Mouse (Mus musculus): ENCODE results near the gene Lrrc63. TPM values are rescaled to one million over a fixed set of nuclear protein-coding genes. Genes with fewer than 3 reads are reported as not detected.

Lrrc63 gene
- 0.04 TPM in 1 of 2 replicates, not detected in the other for polyA plus RNA-seq (2012; rRNA removed)
- not detected in 2 replicates for polyA plus RNA-seq (2014; fragmentation: Nextera tagmentation; extraction: Ambion mirVana)

DNA sequence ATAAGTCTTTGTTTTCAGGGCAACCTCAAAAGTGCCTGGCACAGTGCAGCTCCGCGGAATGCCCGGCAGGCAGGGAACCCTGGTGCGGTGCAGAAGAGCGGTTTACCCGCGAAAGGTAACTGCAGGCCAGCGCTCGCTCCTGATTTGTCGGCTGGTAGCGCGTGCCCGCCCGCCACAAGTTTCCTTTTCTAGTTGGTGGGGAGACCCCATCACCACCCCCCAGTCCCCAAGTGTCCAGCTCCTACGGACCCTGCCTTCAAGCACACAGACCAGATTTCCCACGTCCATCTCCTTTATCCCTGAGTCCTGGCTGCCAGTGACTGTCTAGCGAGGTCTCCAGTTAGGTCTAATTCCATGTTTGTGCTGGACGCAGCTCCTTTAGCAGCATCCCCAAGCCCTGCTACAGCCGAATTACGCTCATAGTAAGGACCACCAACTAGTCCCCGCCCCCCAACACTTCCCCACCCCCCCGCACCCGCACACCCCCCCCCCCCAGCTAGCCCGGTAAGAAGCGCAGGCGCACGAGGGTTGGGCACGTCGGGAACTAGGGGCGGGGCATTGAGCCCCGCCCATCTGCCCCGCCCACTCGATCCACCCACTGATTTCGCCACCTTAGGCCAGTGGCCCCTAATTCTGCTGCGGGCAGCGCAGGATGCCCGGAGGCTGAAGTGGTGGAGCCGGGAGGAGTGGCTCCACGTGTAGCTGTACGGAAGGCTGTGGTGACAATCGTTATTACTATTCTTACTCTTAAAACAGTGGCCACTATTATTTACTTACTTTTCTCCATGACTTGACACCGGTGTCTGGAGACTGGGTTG, at the start of gene Lrrc63, which contains the start of gene Lcp1:
Lrrc63 (minus strand) TSS at position 381 of the 818 bp plus-strand sequence.
Lcp1 (plus strand) TSS at position 601 of the 818 bp plus-strand sequence.
- no peaks in the 10 kb centered on the region for H3K4me1 ChIP-seq (ENCODE audit: control insufficient read depth, insufficient read depth, low read length)
- DNase-seq (ENCODE audit: low spot score) (peak; percentile 87), ATAC-seq (ENCODE audit: low FRiP score, low read depth) (peak; percentile 94)
- WGBS: under 1% methylated on average over 38 of the region's 42 CpGs
- H3K9me3 ChIP-seq (ENCODE audit: control insufficient read depth, low read length): no peaks in the 10 kb centered on the region
- H3K4me2 ChIP-seq (replicated peaks; ENCODE audit: low read depth, low read length, severe bottlenecking): peak within 1 kb of the TSS; percentile 90
- no peaks in the 10 kb centered on the region for H3K27me3 ChIP-seq (ENCODE audit: control insufficient read depth, insufficient read depth, low read length)
- peak within 1 kb of the TSS; percentile 58 for H3K4me3 ChIP-seq (replicated peaks; ENCODE audit: low read length)
- no peaks in the 10 kb centered on the region for H3K36me3 ChIP-seq (ENCODE audit: control insufficient read depth, insufficient read depth, low read length)
- H3K27ac ChIP-seq (replicated peaks; ENCODE audit: low read depth, low read length): peak within 1 kb of the TSS; percentile 38; the same call in 1 of the 2 replicates
- TF ChIP-seq POLR2A (IDR thresholded peaks at IDR 0.05; ENCODE audit: borderline replicate concordance, extremely low read depth, insufficient read depth, insufficient read length): no peak
- peak within 1 kb of the TSS; percentile 66 for H3K9ac ChIP-seq (ENCODE audit: low read depth, low read length, severe bottlenecking)

GRCm38 (mm10) chr14:75179255-75179963, 48.7 kb upstream of the Lrrc63 start:
- 84% methylated on average over 20 of the region's 20 CpGs for WGBS
- no peak overlapping the region for H3K27ac ChIP-seq (replicated peaks; ENCODE audit: low read depth, low read length)
- no peak for TF ChIP-seq POLR2A (IDR thresholded peaks at IDR 0.05; ENCODE audit: borderline replicate concordance, extremely low read depth, insufficient read depth, insufficient read length)
- no peaks in the 10 kb centered on the region for H3K27me3 ChIP-seq (ENCODE audit: control insufficient read depth, insufficient read depth, low read length)
- no peaks in the 10 kb centered on the region for H3K36me3 ChIP-seq (ENCODE audit: control insufficient read depth, insufficient read depth, low read length)
- no peak overlapping the region for H3K4me2 ChIP-seq (replicated peaks; ENCODE audit: low read depth, low read length, severe bottlenecking)
- no peak overlapping the region for H3K9ac ChIP-seq (ENCODE audit: low read depth, low read length, severe bottlenecking)
- no peak overlapping the region for H3K4me3 ChIP-seq (replicated peaks; ENCODE audit: low read length)
- no peaks in the 10 kb centered on the region for H3K9me3 ChIP-seq (ENCODE audit: control insufficient read depth, low read length)
- no peak for DNase-seq (ENCODE audit: low spot score)
- H3K4me1 ChIP-seq (ENCODE audit: control insufficient read depth, insufficient read depth, low read length): no peaks in the 10 kb centered on the region
- no peak for ATAC-seq (ENCODE audit: low FRiP score, low read depth)

- H3K9ac ChIP-seq (ENCODE audit: low read depth, low read length, severe bottlenecking): no peak overlapping the region
- WGBS: 79% methylated on average over 10 of the region's 10 CpGs
- H3K4me3 ChIP-seq (replicated peaks; ENCODE audit: low read length): no peak overlapping the region
- H3K27ac ChIP-seq (replicated peaks; ENCODE audit: low read depth, low read length): no peak overlapping the region
- H3K27me3 ChIP-seq (ENCODE audit: control insufficient read depth, insufficient read depth, low read length): no peaks in the 10 kb centered on the region
- no peaks in the 10 kb centered on the region for H3K4me1 ChIP-seq (ENCODE audit: control insufficient read depth, insufficient read depth, low read length)
- H3K36me3 ChIP-seq (ENCODE audit: control insufficient read depth, insufficient read depth, low read length): no peaks in the 10 kb centered on the region
- no peak for ATAC-seq (ENCODE audit: low FRiP score, low read depth)
- no peak for TF ChIP-seq POLR2A (IDR thresholded peaks at IDR 0.05; ENCODE audit: borderline replicate concordance, extremely low read depth, insufficient read depth, insufficient read length)
- H3K9me3 ChIP-seq (ENCODE audit: control insufficient read depth, low read length): no peaks in the 10 kb centered on the region
- H3K4me2 ChIP-seq (replicated peaks; ENCODE audit: low read depth, low read length, severe bottlenecking): no peak overlapping the region
- no peak for DNase-seq (ENCODE audit: low spot score)
These were observed 48.1 kb upstream of the Lrrc63 start for GRCm38 (mm10) chr14:75178801-75179211.

- ATAC-seq (ENCODE audit: low FRiP score, low read depth) (no peak), DNase-seq (ENCODE audit: low spot score) (no peak)
- no peak for TF ChIP-seq POLR2A (IDR thresholded peaks at IDR 0.05; ENCODE audit: borderline replicate concordance, extremely low read depth, insufficient read depth, insufficient read length)
- Histone ChIP-seq H3K4me2 (replicated peaks; ENCODE audit: low read depth, low read length, severe bottlenecking) (no peak overlapping the region), H3K4me3 (replicated peaks; ENCODE audit: low read length) (no peak overlapping the region), H3K9me3 (ENCODE audit: control insufficient read depth, low read length) (no peaks in the 10 kb centered on the region), H3K27me3 (ENCODE audit: control insufficient read depth, insufficient read depth, low read length) (no peaks in the 10 kb centered on the region), H3K9ac (ENCODE audit: low read depth, low read length, severe bottlenecking) (no peak overlapping the region), H3K27ac (replicated peaks; ENCODE audit: low read depth, low read length) (no peak overlapping the region), H3K36me3 (ENCODE audit: control insufficient read depth, insufficient read depth, low read length) (no peaks in the 10 kb centered on the region), H3K4me1 (ENCODE audit: control insufficient read depth, insufficient read depth, low read length) (no peaks in the 10 kb centered on the region)
- WGBS: 80% methylated on average over 14 of the region's 14 CpGs
These were observed 47.7 kb upstream of the Lrrc63 start for GRCm38 (mm10) chr14:75178384-75178793.

- no peak for TF ChIP-seq POLR2A (IDR thresholded peaks at IDR 0.05; ENCODE audit: borderline replicate concordance, extremely low read depth, insufficient read depth, insufficient read length)
- no peak overlapping the region for H3K9ac ChIP-seq (ENCODE audit: low read depth, low read length, severe bottlenecking)
- H3K36me3 ChIP-seq (ENCODE audit: control insufficient read depth, insufficient read depth, low read length): no peaks in the 10 kb centered on the region
- no peak overlapping the region for H3K4me3 ChIP-seq (replicated peaks; ENCODE audit: low read length)
- H3K9me3 ChIP-seq (ENCODE audit: control insufficient read depth, low read length): no peaks in the 10 kb centered on the region
- ATAC-seq (ENCODE audit: low FRiP score, low read depth): no peak
- no peak overlapping the region for H3K27ac ChIP-seq (replicated peaks; ENCODE audit: low read depth, low read length)
- WGBS: 79% methylated on average over 3 of the region's 3 CpGs
- DNase-seq (ENCODE audit: low spot score): no peak
- no peak overlapping the region for H3K4me2 ChIP-seq (replicated peaks; ENCODE audit: low read depth, low read length, severe bottlenecking)
- H3K4me1 ChIP-seq (ENCODE audit: control insufficient read depth, insufficient read depth, low read length): no peaks in the 10 kb centered on the region
- H3K27me3 ChIP-seq (ENCODE audit: control insufficient read depth, insufficient read depth, low read length): no peaks in the 10 kb centered on the region
These were observed 46.7 kb upstream of the Lrrc63 start for GRCm38 (mm10) chr14:75177400-75177799.
